Mouse (Mus musculus) forebrain, embryonic 15.5 days (tissue): Measurements from ENCODE around the gene Leo1. TPM values are rescaled to one million over a fixed set of nuclear protein-coding genes. Genes with fewer than 3 reads are reported as not detected.
"Not testable (repeated sequence)": the region's sequence is repeated elsewhere in the genome, so short reads cannot be mapped to it uniquely, and the experiment has no call there.

ENCODE experiments used
- ATAC-seq: fragments of 200-750 bp; cut with Nextera tagmentation; replicated peaks from 2 replicates; pipeline ENCODE4 v1.8.0; 2017; ENCODE audit warnings: mild to moderate bottlenecking, moderate TSS enrichment, moderate library complexity
- H3K27ac ChIP-seq: fragments of 300-500 bp; sonication (generic); replicated peaks from 2 replicates; pipeline ENCODE4 v1.5.1; 2015; ENCODE audit warnings: mild to moderate bottlenecking, inconsistent platforms
- H3K27me3 ChIP-seq: fragments of 300-500 bp; sonication (generic); 2 replicates; pipeline ENCODE4 v1.6.1; 2015; ENCODE audit warnings: inconsistent platforms
- H3K36me3 ChIP-seq: fragments of 300-500 bp; sonication (generic); 2 replicates; pipeline ENCODE4 v1.6.1; 2015; ENCODE audit warnings: mild to moderate bottlenecking, inconsistent platforms
- H3K4me1 ChIP-seq: fragments of 300-500 bp; sonication (generic); 2 replicates; pipeline ENCODE4 v1.6.1; 2015; ENCODE audit warnings: inconsistent platforms
- H3K4me2 ChIP-seq: fragments of 300-500 bp; sonication (generic); replicated peaks from 2 replicates; pipeline ENCODE4 v1.6.1; 2015; ENCODE audit warnings: mild to moderate bottlenecking, inconsistent platforms
- H3K4me3 ChIP-seq: fragments of 300-500 bp; sonication (generic); 2 replicates; pipeline ENCODE4 v1.5.1; 2015; ENCODE audit warnings: mild to moderate bottlenecking, inconsistent platforms
- H3K9ac ChIP-seq: fragments of 300-500 bp; sonication (generic); replicated peaks from 2 replicates; pipeline ENCODE4 v1.6.1; 2015; ENCODE audit warnings: mild to moderate bottlenecking, inconsistent platforms
- H3K9me3 ChIP-seq: fragments of 300-500 bp; sonication (generic); 2 replicates; pipeline ENCODE4 v1.6.1; 2016; ENCODE audit warnings: inconsistent platforms
- WGBS: fragments of 180-500 bp; shearing (Covaris S2); methylation state at CpG from one replicate; pipeline ENCODE4 v1.1.7; 2015; ENCODE audit warnings: mixed read lengths; 5-methylcytosine and 5-hydroxymethylcytosine counted together
- polyA plus RNA-seq: library from polyadenylated mRNA; unstranded; fragments of >200 nt; fragmentation: Nextera tagmentation; extraction: Ambion mirVana; gene quantifications from 2 replicates; pipeline ENCODE4 v1.2.1, GENCODE M21; 2015

Gene Leo1
- polyA plus RNA-seq, 1 experiment from 2014 or later, result 40.6 TPM

GRCm38 (mm10) chr9:75488255-75488654 lies 46.9 kb downstream of the Leo1 start:
- H3K27me3 ChIP-seq, H3K36me3 ChIP-seq, H3K4me2 ChIP-seq, H3K4me1 ChIP-seq, H3K27ac ChIP-seq, H3K9me3 ChIP-seq, H3K9ac ChIP-seq, H3K4me3 ChIP-seq, ATAC-seq: not testable (repeated sequence)
- 93% methylated on average over 7 of the region's 7 CpGs for WGBS

GRCm38 (mm10) chr9:75494407-75495005 lies 53.2 kb downstream of the Leo1 start:
- no peak overlapping the region for H3K9ac ChIP-seq
- H3K4me1 ChIP-seq, result no peaks in the 10 kb centered on the region
- H3K27ac ChIP-seq, result no peak overlapping the region
- H3K36me3 ChIP-seq, result peaks cover 13% of the 10 kb centered on the region; the same call in 1 of the 2 replicates
- H3K27me3 ChIP-seq, result no peaks in the 10 kb centered on the region
- no peak overlapping the region for H3K4me2 ChIP-seq
- no peaks in the 10 kb centered on the region for H3K9me3 ChIP-seq
- no peak overlapping the region for H3K4me3 ChIP-seq
- WGBS, result 87% methylated on average over 9 of the region's 9 CpGs
- ATAC-seq, result no peak

- no peak for ATAC-seq
- H3K9ac ChIP-seq, result no peak overlapping the region
- no peaks in the 10 kb centered on the region for H3K27me3 ChIP-seq
- no peak overlapping the region for H3K4me3 ChIP-seq
- peaks cover 13% of the 10 kb centered on the region; the same call in 1 of the 2 replicates for H3K36me3 ChIP-seq
- H3K4me2 ChIP-seq, result no peak overlapping the region
- H3K27ac ChIP-seq, result no peak overlapping the region
- WGBS, result 87% methylated on average over 10 of the region's 10 CpGs
- H3K9me3 ChIP-seq, result no peaks in the 10 kb centered on the region
- H3K4me1 ChIP-seq, result no peaks in the 10 kb centered on the region
Observed at GRCm38 (mm10) chr9:75495945-75496344, 54.6 kb downstream of the Leo1 start.

- peaks cover 23% of the 10 kb centered on the region for H3K36me3 ChIP-seq
- H3K9me3 ChIP-seq, result no peaks in the 10 kb centered on the region
- H3K4me2 ChIP-seq, result no peak overlapping the region
- H3K27me3 ChIP-seq, result no peaks in the 10 kb centered on the region
- no peak overlapping the region for H3K27ac ChIP-seq
- no peak for ATAC-seq
- WGBS, result 94% methylated on average over 7 of the region's 7 CpGs
- H3K9ac ChIP-seq, result no peak overlapping the region
- H3K4me1 ChIP-seq, result no peaks in the 10 kb centered on the region
- no peak overlapping the region for H3K4me3 ChIP-seq
Observed at GRCm38 (mm10) chr9:75498571-75498970, 57.2 kb downstream of the Leo1 start.

GRCm38 (mm10) chr9:75504311-75504710 lies 63.0 kb downstream of the Leo1 start:
- Histone ChIP-seq H3K4me1 (no peaks in the 10 kb centered on the region), H3K4me2 (no peak overlapping the region), H3K27ac (no peak overlapping the region), H3K4me3 (no peak overlapping the region), H3K36me3 (peaks cover 40% of the 10 kb centered on the region), H3K9me3 (no peaks in the 10 kb centered on the region), H3K9ac (no peak overlapping the region), H3K27me3 (no peaks in the 10 kb centered on the region)
- no peak for ATAC-seq
- 87% methylated on average over 6 of the region's 6 CpGs for WGBS

- Histone ChIP-seq H3K27me3 (no peaks in the 10 kb centered on the region), H3K9me3 (no peaks in the 10 kb centered on the region), H3K9ac (no peak overlapping the region), H3K27ac (peak overlapping the region; percentile 66), H3K4me1 (peaks cover 11% of the 10 kb centered on the region), H3K36me3 (peaks cover 41% of the 10 kb centered on the region), H3K4me2 (no peak overlapping the region), H3K4me3 (no peak overlapping the region)
- ATAC-seq, result peak; percentile 72
- 40% methylated on average over 8 of the region's 8 CpGs for WGBS
Observed at GRCm38 (mm10) chr9:75511236-75511939, 70.1 kb downstream of the Leo1 start.

- 63% methylated on average over 12 of the region's 12 CpGs for WGBS
- no peak overlapping the region for H3K4me2 ChIP-seq
- peak; percentile 83 for ATAC-seq
- no peak overlapping the region for H3K4me3 ChIP-seq
- H3K9me3 ChIP-seq, result no peaks in the 10 kb centered on the region
- peaks cover 11% of the 10 kb centered on the region for H3K4me1 ChIP-seq
- H3K27me3 ChIP-seq, result no peaks in the 10 kb centered on the region
- H3K9ac ChIP-seq, result no peak overlapping the region
- peaks cover 13% of the 10 kb centered on the region; the same call in 1 of the 2 replicates for H3K36me3 ChIP-seq
- H3K27ac ChIP-seq, result no peak overlapping the region
Observed at GRCm38 (mm10) chr9:75515464-75516113, 74.3 kb downstream of the Leo1 start.

Other genes starting within 250 kb of the Leo1 start
- gene Myo5c, start 209.5 kb upstream of the Leo1 start, polyA plus RNA-seq, result 0.18 and 0.31 TPM in 2 replicates
- gene Gnb5, start 135.2 kb upstream of the Leo1 start, polyA plus RNA-seq, result 47.8 and 52.6 TPM in 2 replicates
- not detected in 2 replicates for gene Bcl2l10, start 93.8 kb upstream of the Leo1 start, polyA plus RNA-seq
- gene Mapk6, start 31.5 kb upstream of the Leo1 start, polyA plus RNA-seq, result 137 and 138 TPM in 2 replicates
- 99.1 and 107 TPM in 2 replicates for gene Tmod3, start 118.1 kb downstream of the Leo1 start, polyA plus RNA-seq
- gene Tmod2, start 169.8 kb downstream of the Leo1 start, polyA plus RNA-seq, result 233 and 250 TPM in 2 replicates
- gene Lysmd2, start 184.2 kb downstream of the Leo1 start, polyA plus RNA-seq, result 26.1 and 29.0 TPM in 2 replicates
- gene Scg3, start 242.5 kb downstream of the Leo1 start, polyA plus RNA-seq, result 111 and 123 TPM in 2 replicates